Mouse (Mus musculus) limb, embryonic 15.5 days (tissue): Measurements from ENCODE around the gene Asl. TPM values are rescaled to one million over a fixed set of nuclear protein-coding genes. Genes with fewer than 3 reads are reported as not detected.

ENCODE experiments used
- ATAC-seq: fragments of 200-750 bp; cut with Nextera tagmentation; 2 replicates; pipeline ENCODE4 v1.8.0; 2017; ENCODE audit warnings: low read depth, moderate TSS enrichment; ENCODE audit not compliant: insufficient number of reproducible peaks, low FRiP score, low TSS enrichment
- H3K27ac ChIP-seq: fragments of 300-500 bp; sonication (generic); 2 replicates; pipeline ENCODE4 v1.5.1; 2015; ENCODE audit warnings: moderate library complexity, mild to moderate bottlenecking, inconsistent platforms
- H3K27me3 ChIP-seq: fragments of 300-500 bp; sonication (generic); 2 replicates; pipeline ENCODE4 v1.6.1; 2015; ENCODE audit warnings: inconsistent platforms
- H3K36me3 ChIP-seq: fragments of 300-500 bp; sonication (generic); 2 replicates; pipeline ENCODE4 v1.6.1; 2015; ENCODE audit warnings: inconsistent platforms
- H3K4me1 ChIP-seq: fragments of 300-500 bp; sonication (generic); 2 replicates; pipeline ENCODE4 v1.6.1; 2015; ENCODE audit warnings: inconsistent platforms
- H3K4me2 ChIP-seq: fragments of 300-500 bp; sonication (generic); 2 replicates; pipeline ENCODE4 v1.6.1; 2015; ENCODE audit warnings: mild to moderate bottlenecking, inconsistent platforms
- H3K4me3 ChIP-seq: fragments of 300-500 bp; sonication (generic); 2 replicates; pipeline ENCODE4 v1.5.1; 2015; ENCODE audit warnings: mild to moderate bottlenecking, inconsistent platforms
- H3K9ac ChIP-seq: fragments of 300-500 bp; sonication (generic); 2 replicates; pipeline ENCODE4 v1.6.1; 2015; ENCODE audit warnings: inconsistent platforms
- H3K9me3 ChIP-seq: fragments of 300-500 bp; sonication (generic); 2 replicates; pipeline ENCODE4 v1.6.1; 2016; ENCODE audit warnings: inconsistent platforms
- WGBS: fragments of 180-500 bp; shearing (Covaris S2); methylation state at CpG from one replicate; pipeline ENCODE4 v1.1.7; 2015; 5-methylcytosine and 5-hydroxymethylcytosine counted together
- polyA plus RNA-seq: library from polyadenylated mRNA; unstranded; fragments of >200 nt; fragmentation: Nextera tagmentation; extraction: Ambion mirVana; gene quantifications from 2 replicates; pipeline ENCODE4 v1.2.1, GENCODE M21; 2015

The Asl gene
- polyA plus RNA-seq, 1 experiment from 2014 or later = 29.0 TPM

- H3K4me2 ChIP-seq = peak overlapping the region; percentile 88
- H3K27me3 ChIP-seq = no peaks in the 10 kb centered on the region; the same call in 1 of the 2 replicates
- no peak overlapping the region for H3K9ac ChIP-seq
- peaks cover 4% of the 10 kb centered on the region for H3K36me3 ChIP-seq
- 36% methylated on average over 12 of the region's 12 CpGs for WGBS
- H3K9me3 ChIP-seq = no peaks in the 10 kb centered on the region
- no peak overlapping the region for H3K27ac ChIP-seq
- ATAC-seq = no peak
- H3K4me3 ChIP-seq = peak overlapping the region; percentile 61
- peaks cover 13% of the 10 kb centered on the region for H3K4me1 ChIP-seq
These were observed 5.8 kb downstream of the Asl start for GRCm38 (mm10) chr5:130023067-130023766.

DNA sequence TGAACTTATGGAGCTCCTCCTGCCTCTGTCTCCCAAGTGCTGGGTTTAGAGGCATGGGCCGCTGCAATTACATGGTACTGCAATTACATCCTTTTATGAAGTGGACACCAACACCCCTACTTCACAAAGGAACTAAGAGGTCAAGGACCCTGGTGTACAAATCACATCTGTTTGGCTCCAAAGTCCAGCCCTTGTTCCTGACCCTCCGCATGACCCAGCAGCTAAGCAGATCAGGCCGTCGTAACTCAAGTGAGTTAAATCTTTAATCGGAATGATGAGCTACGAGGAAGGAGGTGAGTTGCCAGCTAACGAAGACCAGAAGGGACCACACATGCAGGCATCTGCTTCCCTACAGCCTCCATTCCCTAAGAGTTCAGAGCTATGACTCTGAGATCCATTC is 6.7 kb downstream of the Asl start:
- no peak overlapping the region for H3K9ac ChIP-seq
- no peak overlapping the region for H3K4me3 ChIP-seq
- 49% methylated on average over 7 of the region's 7 CpGs for WGBS

DNA sequence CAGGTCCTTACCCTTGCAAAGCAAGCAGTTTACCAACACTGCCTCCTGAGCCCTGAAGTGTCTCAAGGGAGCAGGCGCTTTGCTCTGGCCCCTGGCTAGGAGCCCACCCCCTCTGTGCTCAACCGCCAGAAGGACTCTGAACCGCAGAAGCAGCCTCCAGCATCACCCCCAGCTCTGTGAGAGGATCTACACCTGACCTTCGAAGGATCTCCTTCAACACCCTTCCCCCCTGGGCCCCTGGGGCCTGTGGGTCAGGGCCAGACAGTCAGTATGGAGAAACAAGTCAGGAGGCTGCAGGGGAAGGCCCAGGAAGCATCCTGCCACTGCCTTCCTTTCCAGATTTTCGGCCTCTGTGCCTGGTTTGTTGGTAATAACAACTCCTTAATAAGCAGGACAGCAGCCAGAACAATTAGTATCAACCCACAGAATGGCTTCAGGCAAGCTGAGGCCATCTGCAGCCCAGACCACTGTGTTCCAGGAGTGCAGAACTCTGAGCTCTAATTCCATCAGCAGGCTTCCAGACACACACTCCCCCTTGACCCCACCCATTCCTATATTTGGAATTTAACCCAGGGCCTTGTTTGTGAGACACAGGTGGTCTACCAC is 7.6 kb downstream of the Asl start:
- no peak overlapping the region for H3K9ac ChIP-seq
- ATAC-seq = no peak

More for the DNA sequence above, 6.7 kb downstream of the Asl start:
- Histone ChIP-seq H3K27me3 (no peaks in the 10 kb centered on the region), H3K9me3 (no peaks in the 10 kb centered on the region), H3K4me2 (no peak overlapping the region), H3K27ac (no peak overlapping the region), H3K36me3 (peaks cover 6% of the 10 kb centered on the region), H3K4me1 (peaks cover 13% of the 10 kb centered on the region)
- ATAC-seq = no peak

DNA sequence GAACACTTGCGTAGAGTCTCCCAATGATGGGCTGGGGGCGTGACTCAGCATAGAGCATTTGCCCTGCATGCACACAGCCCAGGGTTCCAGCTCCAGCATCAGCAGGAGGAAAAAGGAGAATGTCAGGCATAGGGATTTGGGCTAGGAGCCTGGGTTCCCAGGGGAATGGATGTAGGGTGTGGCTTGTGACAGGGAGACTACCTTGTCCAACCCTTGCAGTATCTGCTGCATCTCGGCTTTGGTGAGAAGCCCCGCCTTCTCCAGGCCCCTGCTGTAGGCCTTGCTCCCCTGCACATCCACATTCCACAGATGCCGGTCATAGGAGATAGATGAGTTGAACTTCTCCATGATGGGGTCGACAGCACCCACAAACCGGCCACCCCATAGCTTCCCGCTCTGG is 9.6 kb downstream of the Asl start:
- Histone ChIP-seq H3K27me3 (no peaks in the 10 kb centered on the region), H3K27ac (no peak overlapping the region), H3K4me2 (no peak overlapping the region), H3K4me3 (no peak overlapping the region), H3K9me3 (no peaks in the 10 kb centered on the region), H3K36me3 (peaks cover 21% of the 10 kb centered on the region), H3K9ac (no peak overlapping the region), H3K4me1 (peaks cover 13% of the 10 kb centered on the region)
- 60% methylated on average over 8 of the region's 8 CpGs for WGBS
- no peak for ATAC-seq

More for the DNA sequence above, 7.6 kb downstream of the Asl start:
- Histone ChIP-seq H3K27ac (no peak overlapping the region), H3K9me3 (no peaks in the 10 kb centered on the region), H3K4me1 (peaks cover 13% of the 10 kb centered on the region), H3K27me3 (no peaks in the 10 kb centered on the region), H3K4me2 (no peak overlapping the region), H3K4me3 (no peak overlapping the region), H3K36me3 (peaks cover 6% of the 10 kb centered on the region)
- WGBS = 46% methylated on average over 5 of the region's 5 CpGs

DNA sequence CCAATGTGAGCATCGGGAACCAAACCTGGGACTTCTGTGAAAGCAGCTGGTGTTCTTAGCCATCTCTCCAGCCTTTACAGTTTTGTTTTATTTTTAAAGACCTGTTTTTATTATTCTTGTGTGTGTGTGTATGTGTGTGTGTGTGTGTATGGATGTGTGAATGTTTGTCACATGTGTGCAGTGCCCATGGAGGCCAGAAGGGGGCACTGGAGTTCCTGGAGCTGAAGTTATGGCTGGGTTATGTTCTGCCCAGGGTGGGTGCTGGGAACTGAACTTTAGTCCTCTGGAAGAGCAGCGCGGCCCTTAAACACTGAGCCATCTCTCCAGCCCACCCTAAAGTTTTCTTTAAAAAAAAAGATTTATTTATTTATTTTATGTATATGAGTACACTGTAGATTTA is 13.9 kb downstream of the Asl start:
- H3K4me2 ChIP-seq = no peak overlapping the region
- 98% methylated on average over 3 of the region's 3 CpGs for WGBS
- no peak overlapping the region for H3K27ac ChIP-seq
- H3K27me3 ChIP-seq = no peaks in the 10 kb centered on the region
- ATAC-seq = no peak
- no peak overlapping the region for H3K9ac ChIP-seq
- peaks cover 10% of the 10 kb centered on the region; the same call in 1 of the 2 replicates for H3K9me3 ChIP-seq
- H3K36me3 ChIP-seq = peaks cover 47% of the 10 kb centered on the region
- no peaks in the 10 kb centered on the region for H3K4me1 ChIP-seq
- no peak overlapping the region for H3K4me3 ChIP-seq

DNA sequence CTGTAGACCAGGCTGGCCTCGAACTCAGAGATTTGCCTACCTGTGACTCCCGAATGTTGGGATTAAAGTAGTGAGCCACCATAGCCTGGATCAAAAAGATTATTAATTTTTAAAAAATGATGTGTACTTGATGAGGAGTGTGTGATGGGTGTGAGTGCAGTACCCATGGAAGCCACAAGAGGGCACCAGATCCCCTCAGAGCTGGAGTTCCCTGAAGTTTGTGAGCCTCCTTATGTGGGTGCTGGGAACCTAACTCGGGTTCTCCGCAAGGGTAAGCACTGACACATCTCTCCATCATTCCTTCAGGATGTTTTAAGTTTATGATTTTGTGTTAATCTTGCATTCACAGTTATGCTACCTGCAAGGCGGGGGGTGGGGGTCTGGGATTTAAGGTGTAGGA is 18.1 kb downstream of the Asl start:
- Histone ChIP-seq H3K27ac (no peak overlapping the region), H3K36me3 (peaks cover 39% of the 10 kb centered on the region), H3K9ac (no peak overlapping the region), H3K4me2 (no peak overlapping the region), H3K4me1 (no peaks in the 10 kb centered on the region), H3K9me3 (peaks cover 10% of the 10 kb centered on the region; the same call in 1 of the 2 replicates), H3K4me3 (no peak overlapping the region), H3K27me3 (no peaks in the 10 kb centered on the region)
- 93% methylated on average over 5 of the region's 5 CpGs for WGBS
- ATAC-seq = no peak

DNA sequence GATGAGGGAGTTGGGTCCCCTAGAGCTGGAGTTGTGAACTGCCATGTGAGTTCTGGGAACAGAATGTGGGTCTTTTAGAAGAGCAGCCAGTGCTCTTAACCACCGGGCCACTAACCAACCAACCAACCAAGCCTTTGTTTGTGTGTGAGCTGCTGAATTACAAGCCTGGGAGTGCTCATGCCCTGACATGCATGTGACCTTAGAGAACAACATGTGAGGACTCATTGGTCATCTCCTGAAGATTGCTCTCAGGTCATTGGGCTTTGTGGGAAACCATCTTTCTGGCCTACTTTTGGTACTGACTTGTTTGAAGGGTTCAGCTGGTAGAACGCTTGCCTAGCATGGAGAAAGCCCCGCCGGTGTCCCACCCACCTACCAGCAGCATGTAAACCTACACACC is 19.3 kb downstream of the Asl start:
- no peak overlapping the region for H3K4me3 ChIP-seq
- ATAC-seq = no peak
- H3K4me1 ChIP-seq = no peaks in the 10 kb centered on the region
- no peak overlapping the region for H3K4me2 ChIP-seq
- H3K9ac ChIP-seq = no peak overlapping the region
- peaks cover 10% of the 10 kb centered on the region; the same call in 1 of the 2 replicates for H3K9me3 ChIP-seq
- 96% methylated on average over 4 of the region's 4 CpGs for WGBS
- H3K27me3 ChIP-seq = no peaks in the 10 kb centered on the region
- H3K27ac ChIP-seq = no peak overlapping the region
- H3K36me3 ChIP-seq = peaks cover 28% of the 10 kb centered on the region

DNA sequence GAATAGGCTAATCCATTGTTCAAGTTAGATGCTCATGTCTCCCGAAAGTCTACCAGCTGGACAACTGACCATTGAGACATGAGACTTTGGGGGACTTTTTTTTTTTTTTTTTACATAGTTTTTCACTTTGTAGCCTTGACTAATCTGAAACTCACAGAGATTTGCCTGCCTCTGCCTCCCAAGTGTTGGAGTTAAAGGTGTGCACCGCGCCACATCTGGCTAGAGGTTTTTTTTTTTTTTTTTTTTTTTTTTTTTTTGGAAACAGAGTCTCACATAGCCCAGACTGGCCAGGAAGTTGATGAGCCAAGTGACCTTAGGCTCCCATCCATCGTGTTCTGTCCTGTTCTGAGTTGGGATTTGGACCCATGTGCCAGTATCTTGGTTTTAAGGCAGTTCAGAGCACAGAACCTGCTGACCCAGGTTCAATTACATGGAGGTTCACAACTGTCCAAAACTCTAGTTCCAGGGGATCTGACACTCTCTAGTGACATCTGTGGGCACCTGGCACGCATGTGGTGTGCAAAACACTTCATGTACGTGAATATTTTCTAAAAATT is 20.9 kb downstream of the Asl start:
- Histone ChIP-seq H3K4me3 (no peak overlapping the region), H3K4me2 (no peak overlapping the region), H3K9me3 (peaks cover 10% of the 10 kb centered on the region; the same call in 1 of the 2 replicates), H3K27me3 (no peaks in the 10 kb centered on the region), H3K9ac (no peak overlapping the region), H3K36me3 (peaks cover 20% of the 10 kb centered on the region), H3K27ac (no peak overlapping the region), H3K4me1 (0 out of 2 replicates have a peak, but pooled peaks cover 3% of the 10 kb centered on the region)
- no peak for ATAC-seq
- WGBS = 73% methylated on average over 6 of the region's 6 CpGs

GRCm38 (mm10) chr5:130007344-130007743 is 21.7 kb downstream of the Asl start:
- no peak overlapping the region for H3K27ac ChIP-seq
- no peaks in the 10 kb centered on the region for H3K27me3 ChIP-seq
- H3K9me3 ChIP-seq = peaks cover 10% of the 10 kb centered on the region; the same call in 1 of the 2 replicates
- peaks cover 5% of the 10 kb centered on the region; the same call in 1 of the 2 replicates for H3K4me1 ChIP-seq
- no peak overlapping the region for H3K4me3 ChIP-seq
- H3K36me3 ChIP-seq = peaks cover 14% of the 10 kb centered on the region
- no peak overlapping the region for H3K4me2 ChIP-seq
- no peak overlapping the region for H3K9ac ChIP-seq
- no peak for ATAC-seq
- 83% methylated on average over 1 of the region's 1 CpGs for WGBS

- Histone ChIP-seq H3K36me3 (0 out of 2 replicates have a peak, but pooled peaks cover 2% of the 10 kb centered on the region), H3K9ac (no peak overlapping the region), H3K4me3 (peak overlapping the region; percentile 55), H3K27me3 (no peaks in the 10 kb centered on the region), H3K27ac (peak overlapping the region; percentile 70), H3K9me3 (no peaks in the 10 kb centered on the region), H3K4me2 (peak overlapping the region; percentile 88), H3K4me1 (peaks cover 18% of the 10 kb centered on the region)
- ATAC-seq = no peak
- WGBS = 50% methylated on average over 7 of the region's 7 CpGs
These were observed 25.8 kb downstream of the Asl start for GRCm38 (mm10) chr5:130003229-130003628.

DNA sequence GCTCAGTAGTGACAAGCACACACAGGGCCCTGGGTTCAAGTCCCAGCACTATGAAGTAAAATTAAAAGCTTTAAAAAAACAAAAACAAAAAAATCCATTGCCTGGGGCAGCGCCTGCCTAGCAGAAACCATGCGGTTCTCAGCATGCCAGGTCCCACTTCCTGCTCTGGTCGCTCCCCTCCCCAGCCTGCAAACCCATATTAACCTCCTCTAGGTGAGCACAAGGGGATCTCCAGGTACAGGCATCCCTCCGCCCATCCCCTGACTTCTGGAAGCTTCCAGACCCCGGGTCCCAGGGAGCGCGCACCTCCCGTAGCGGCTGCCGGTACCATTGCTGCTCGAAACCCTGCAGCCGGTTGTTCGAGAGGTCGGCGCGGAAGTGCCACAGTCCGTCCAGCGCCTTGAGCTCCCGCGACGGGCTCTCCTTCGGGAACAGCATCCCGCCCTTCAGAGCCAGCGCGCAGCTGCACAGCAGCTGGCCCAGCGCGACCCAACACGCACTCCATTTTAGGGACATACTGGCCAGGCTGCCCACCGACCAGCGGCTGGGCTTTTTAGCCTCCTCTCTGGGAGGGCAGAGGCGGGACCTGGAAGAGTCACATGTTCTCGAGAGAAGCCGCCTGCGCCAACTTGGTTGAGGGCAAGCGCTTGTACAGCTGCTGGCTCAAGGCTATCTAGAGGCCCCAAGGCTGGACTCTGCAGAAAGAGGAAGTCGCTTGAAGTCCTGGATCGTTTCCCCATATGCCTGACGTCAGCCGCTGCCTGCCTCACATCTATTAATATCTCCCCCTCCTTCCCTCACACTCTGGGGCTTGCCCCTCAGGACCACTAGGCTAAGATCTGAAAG is 26.5 kb downstream of the Asl start, which contains the start of gene Gusb:
TSS of gene Gusb (minus strand) at position 749 of the 846 bp plus-strand sequence.
- Histone ChIP-seq H3K4me2 (peak within 1 kb of the TSS; percentile 88), H3K4me1 (peaks cover 18% of the 10 kb centered on the region), H3K36me3 (0 out of 2 replicates have a peak, but pooled peaks cover 3% of the 10 kb centered on the region), H3K9me3 (no peaks in the 10 kb centered on the region), H3K4me3 (peak within 1 kb of the TSS; percentile 55), H3K27ac (peak within 1 kb of the TSS; percentile 70), H3K9ac (peak within 1 kb of the TSS; percentile 46), H3K27me3 (no peaks in the 10 kb centered on the region)
- ATAC-seq = peak; percentile 84
- under 1% methylated on average over 39 of the region's 39 CpGs for whole genome bisulfite sequencing
